Mouse (Mus musculus): ENCODE results near the gene Mink1. TPM values are rescaled to one million over a fixed set of nuclear protein-coding genes. Genes with fewer than 3 reads are reported as not detected.
A peak's percentile ranks its signal among the peaks of the same experiment; 100 is the strongest.

Gene Mink1
- total and polyA plus RNA-seq, 2 experiments from 2014 or later = 17.1 to 80.9 TPM

DNA sequence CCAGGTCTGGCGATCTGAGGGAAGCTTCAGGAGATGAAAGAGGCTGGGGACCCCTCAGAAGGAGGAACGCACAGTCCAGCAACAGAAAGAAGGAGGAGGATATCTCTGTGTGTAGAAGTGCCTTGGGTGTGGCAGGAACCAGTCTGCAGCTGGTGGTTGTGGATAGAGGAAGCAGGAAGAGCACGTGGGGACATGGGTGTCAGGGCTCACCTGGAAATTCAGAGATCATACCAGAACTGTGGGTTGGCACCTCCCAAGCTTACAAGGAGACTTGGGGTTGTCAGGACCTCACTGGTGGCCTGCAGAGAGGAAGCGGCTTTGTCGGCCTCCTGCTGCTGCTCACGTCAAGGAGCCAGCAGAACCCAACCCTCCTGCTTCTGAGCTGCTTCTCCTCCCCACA, 34.6 kb downstream of the Mink1 start:
- Histone ChIP-seq H3K4me1 (ENCODE audit: insufficient read depth, low read length) (no peaks in the 10 kb centered on the region), H3K9me3 (ENCODE audit: low read length) (no peaks in the 10 kb centered on the region), H3K27me3 (ENCODE audit: insufficient read depth, low read length) (no peaks in the 10 kb centered on the region), H3K9ac (replicated peaks; ENCODE audit: low read length, poor library complexity, severe bottlenecking) (no peak overlapping the region), H3K36me3 (ENCODE audit: insufficient read depth, low read length) (peaks cover 41% of the 10 kb centered on the region), H3K4me2 (ENCODE audit: low read depth, low read length, poor library complexity, severe bottlenecking) (no peak overlapping the region), H3K4me3 (ENCODE audit: low read depth, low read length) (no peak overlapping the region), H3K27ac (ENCODE audit: low read depth, low read length) (no peak overlapping the region)
- WGBS = 87% methylated on average over 6 of the region's 6 CpGs
- ATAC-seq (ENCODE audit: low FRiP score) = no peak
- TF ChIP-seq CTCF (IDR thresholded peaks at IDR 0.05) = no peak
- no peak for DNase-seq (ENCODE audit: low spot score)

DNA sequence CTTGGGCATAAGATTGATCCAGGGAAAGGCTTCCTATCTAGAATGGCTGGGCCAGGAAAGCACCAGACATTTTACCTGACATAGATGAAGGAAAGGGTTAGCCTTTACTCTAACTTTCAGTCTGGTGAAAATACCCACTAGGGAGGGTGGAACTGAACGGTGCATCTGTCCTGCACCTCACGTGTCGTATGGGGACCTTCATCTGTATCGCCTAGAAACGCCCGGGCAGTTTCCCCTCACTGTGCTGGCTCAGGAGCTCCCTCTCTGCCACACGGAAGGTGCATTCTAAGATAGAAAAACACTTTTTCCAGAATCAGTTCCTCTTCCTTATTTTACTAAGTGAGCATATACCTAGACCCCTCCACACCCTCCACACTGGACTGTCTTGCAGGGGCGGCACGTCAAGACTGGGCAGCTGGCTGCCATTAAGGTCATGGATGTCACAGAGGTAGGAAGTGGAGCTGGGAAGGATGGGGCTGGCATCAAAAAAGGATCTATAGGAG, 35.8 kb downstream of the Mink1 start:
- H3K4me1 ChIP-seq (ENCODE audit: insufficient read depth, low read length) = no peaks in the 10 kb centered on the region
- no peak for TF ChIP-seq CTCF (IDR thresholded peaks at IDR 0.05)

DNA sequence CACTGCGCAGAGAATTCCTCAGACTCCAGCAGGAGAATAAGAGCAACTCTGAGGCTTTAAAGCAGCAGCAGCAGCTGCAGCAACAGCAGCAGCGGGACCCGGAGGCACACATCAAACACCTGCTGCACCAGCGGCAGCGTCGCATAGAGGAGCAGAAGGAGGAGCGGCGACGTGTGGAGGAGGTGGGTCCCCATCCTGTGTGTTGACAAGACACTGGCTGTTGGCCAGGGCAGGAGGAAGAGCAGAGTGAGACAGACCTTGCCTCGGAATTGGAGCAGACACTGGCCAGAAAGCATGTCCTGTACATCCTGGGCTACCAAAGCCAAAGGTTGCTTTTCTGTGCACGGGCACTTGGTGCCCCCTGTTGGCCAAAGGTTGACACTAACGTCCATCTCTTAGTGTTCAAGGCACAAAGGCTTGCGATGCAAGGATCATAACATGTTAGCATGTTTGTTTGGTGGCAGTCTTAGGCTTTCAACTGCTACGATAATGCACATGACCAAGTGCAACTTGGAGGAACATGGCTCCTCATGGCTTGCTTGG, 42.4 kb downstream of the Mink1 start:
- ATAC-seq (ENCODE audit: low FRiP score) (peak; percentile 36; the same call in 1 of the 2 replicates), DNase-seq (ENCODE audit: low spot score) (peak; percentile 80)
- no peaks in the 10 kb centered on the region for H3K4me1 ChIP-seq (ENCODE audit: insufficient read depth, low read length)
- H3K4me3 ChIP-seq (ENCODE audit: low read depth, low read length) = no peak overlapping the region
- H3K36me3 ChIP-seq (ENCODE audit: insufficient read depth, low read length) = peaks cover 79% of the 10 kb centered on the region
- H3K27ac ChIP-seq (ENCODE audit: low read depth, low read length) = no peak overlapping the region
- no peaks in the 10 kb centered on the region for H3K27me3 ChIP-seq (ENCODE audit: insufficient read depth, low read length)
- H3K9ac ChIP-seq (replicated peaks; ENCODE audit: low read length, poor library complexity, severe bottlenecking) = no peak overlapping the region
- peak; percentile 88 for TF ChIP-seq CTCF (IDR thresholded peaks at IDR 0.05)
- WGBS = 52% methylated on average over 14 of the region's 14 CpGs
- no peak overlapping the region for H3K4me2 ChIP-seq (ENCODE audit: low read depth, low read length, poor library complexity, severe bottlenecking)
- no peaks in the 10 kb centered on the region for H3K9me3 ChIP-seq (ENCODE audit: low read length)

More for the DNA sequence above, 35.8 kb downstream of the Mink1 start:
- Histone ChIP-seq H3K4me2 (ENCODE audit: low read depth, low read length, poor library complexity, severe bottlenecking) (no peak overlapping the region), H3K4me3 (ENCODE audit: low read depth, low read length) (no peak overlapping the region), H3K36me3 (ENCODE audit: insufficient read depth, low read length) (peaks cover 42% of the 10 kb centered on the region), H3K27ac (ENCODE audit: low read depth, low read length) (no peak overlapping the region), H3K9me3 (ENCODE audit: low read length) (no peaks in the 10 kb centered on the region), H3K27me3 (ENCODE audit: insufficient read depth, low read length) (no peaks in the 10 kb centered on the region), H3K9ac (replicated peaks; ENCODE audit: low read length, poor library complexity, severe bottlenecking) (no peak overlapping the region)
- DNase-seq (ENCODE audit: low spot score) = no peak
- 89% methylated on average over 9 of the region's 9 CpGs for WGBS
- ATAC-seq (ENCODE audit: low FRiP score) = no peak

DNA sequence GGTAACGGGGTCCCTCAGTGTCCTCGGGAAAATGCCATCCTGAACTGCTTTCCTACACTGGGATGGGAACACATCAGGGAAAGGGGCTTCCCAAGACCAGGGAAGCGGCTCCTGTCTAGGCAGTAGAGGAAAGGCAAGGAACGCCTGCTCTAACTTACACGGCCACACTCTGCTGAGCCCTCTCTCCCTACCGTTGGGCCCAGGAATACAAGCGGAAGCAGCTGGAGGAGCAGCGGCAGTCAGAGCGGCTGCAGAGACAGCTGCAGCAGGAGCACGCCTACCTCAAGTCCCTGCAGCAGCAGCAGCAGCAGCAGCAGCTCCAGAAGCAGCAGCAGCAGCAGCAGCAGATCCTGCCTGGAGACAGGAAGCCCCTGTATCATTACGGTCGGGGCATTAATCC, 44.0 kb downstream of the Mink1 start:
- no peak overlapping the region for H3K9ac ChIP-seq (replicated peaks; ENCODE audit: low read length, poor library complexity, severe bottlenecking)
- no peak for TF ChIP-seq CTCF (IDR thresholded peaks at IDR 0.05)
- DNase-seq (ENCODE audit: low spot score) (no peak), ATAC-seq (ENCODE audit: low FRiP score) (no peak)
- H3K4me3 ChIP-seq (ENCODE audit: low read depth, low read length) = no peak overlapping the region
- no peaks in the 10 kb centered on the region for H3K4me1 ChIP-seq (ENCODE audit: insufficient read depth, low read length)
- no peak overlapping the region for H3K27ac ChIP-seq (ENCODE audit: low read depth, low read length)
- no peaks in the 10 kb centered on the region for H3K9me3 ChIP-seq (ENCODE audit: low read length)
- H3K36me3 ChIP-seq (ENCODE audit: insufficient read depth, low read length) = peaks cover 81% of the 10 kb centered on the region
- H3K27me3 ChIP-seq (ENCODE audit: insufficient read depth, low read length) = no peaks in the 10 kb centered on the region
- WGBS = 77% methylated on average over 12 of the region's 12 CpGs
- H3K4me2 ChIP-seq (ENCODE audit: low read depth, low read length, poor library complexity, severe bottlenecking) = no peak overlapping the region

DNA sequence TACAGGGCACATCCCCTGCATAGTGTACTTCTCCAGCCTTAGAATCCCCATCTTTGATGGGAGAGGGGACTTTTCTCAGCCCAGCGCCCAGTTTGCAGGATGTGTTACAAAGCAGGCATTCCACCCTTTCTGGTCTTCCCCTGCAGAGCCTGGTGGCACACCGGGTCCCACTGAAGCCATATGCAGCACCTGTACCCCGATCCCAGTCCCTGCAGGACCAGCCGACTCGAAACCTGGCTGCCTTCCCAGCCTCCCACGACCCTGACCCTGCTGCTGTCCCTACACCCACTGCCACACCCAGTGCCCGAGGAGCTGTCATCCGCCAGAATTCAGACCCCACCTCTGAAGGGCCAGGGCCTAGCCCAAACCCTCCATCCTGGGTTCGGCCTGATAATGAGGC, 44.9 kb downstream of the Mink1 start:
- Histone ChIP-seq H3K36me3 (ENCODE audit: insufficient read depth, low read length) (peaks cover 82% of the 10 kb centered on the region), H3K27me3 (ENCODE audit: insufficient read depth, low read length) (no peaks in the 10 kb centered on the region), H3K9me3 (ENCODE audit: low read length) (no peaks in the 10 kb centered on the region)

GRCm38 (mm10) chr11:70608381-70609066, 45.8 kb downstream of the Mink1 start:
- H3K27me3 ChIP-seq (ENCODE audit: insufficient read depth, low read length) = no peaks in the 10 kb centered on the region
- H3K4me2 ChIP-seq (ENCODE audit: low read depth, low read length, poor library complexity, severe bottlenecking) = no peak overlapping the region
- H3K9me3 ChIP-seq (ENCODE audit: low read length) = no peaks in the 10 kb centered on the region
- H3K36me3 ChIP-seq (ENCODE audit: insufficient read depth, low read length) = peaks cover 89% of the 10 kb centered on the region
- H3K9ac ChIP-seq (replicated peaks; ENCODE audit: low read length, poor library complexity, severe bottlenecking) = no peak overlapping the region
- H3K27ac ChIP-seq (ENCODE audit: low read depth, low read length) = no peak overlapping the region
- no peak overlapping the region for H3K4me3 ChIP-seq (ENCODE audit: low read depth, low read length)
- WGBS = 87% methylated on average over 26 of the region's 26 CpGs
- H3K4me1 ChIP-seq (ENCODE audit: insufficient read depth, low read length) = no peaks in the 10 kb centered on the region
- DNase-seq (ENCODE audit: low spot score) (no peak), ATAC-seq (ENCODE audit: low FRiP score) (no peak)
- peak; percentile 53 for TF ChIP-seq CTCF (IDR thresholded peaks at IDR 0.05)

More for the DNA sequence above, 44.9 kb downstream of the Mink1 start:
- Histone ChIP-seq H3K27ac (ENCODE audit: low read depth, low read length) (no peak overlapping the region), H3K4me1 (ENCODE audit: insufficient read depth, low read length) (no peaks in the 10 kb centered on the region), H3K9ac (replicated peaks; ENCODE audit: low read length, poor library complexity, severe bottlenecking) (no peak overlapping the region), H3K4me3 (ENCODE audit: low read depth, low read length) (no peak overlapping the region), H3K4me2 (ENCODE audit: low read depth, low read length, poor library complexity, severe bottlenecking) (no peak overlapping the region)
- ATAC-seq (ENCODE audit: low FRiP score) (no peak), DNase-seq (ENCODE audit: low spot score) (no peak)
- no peak for TF ChIP-seq CTCF (IDR thresholded peaks at IDR 0.05)
- 93% methylated on average over 9 of the region's 9 CpGs for WGBS
